In genomic region chr16:91963556-91963900, GRCm38 (mm10) we compare ENCODE assay signal across 11 mouse cellular contexts.
A peak's percentile ranks its signal among the peaks of the same experiment; 100 is the strongest.
DNase-seq lines count a peak whose midpoint lies in the region; ATAC-seq and TF ChIP-seq lines count a peak whose summit lies in the region.
"Had no signal": no experiment of that assay in that cellular context is flagged by ENCODE, and none has a peak within 500 bp of the region (broad histone marks: within the 10 kb centered on the region; RNA-seq: fewer than 3 reads in every experiment).

No protein-coding gene starts in this region.

- H3K4me3 ChIP-seq in layer of hippocampus, adult 2 months = no peak overlapping the region
- H3K4me3 ChIP-seq in forebrain, embryonic 15.5 days = no peak overlapping the region
- H3K4me3 ChIP-seq in macrophage (ENCODE audit: inconsistent target) = no peak overlapping the region
- no peak overlapping the region for H3K4me3 ChIP-seq in neural tube, embryonic 14.5 days (ENCODE audit: low read depth, low read length)
- H3K4me3 ChIP-seq: kidney, embryonic 15.5 days; limb, embryonic 15.5 days had no signal

- no peak overlapping the region for H3K9ac ChIP-seq in forebrain, embryonic 15.5 days (replicated peaks)
- no peak overlapping the region for H3K9ac ChIP-seq in neural tube, embryonic 14.5 days (replicated peaks; ENCODE audit: low read depth, low read length)
- H3K9ac ChIP-seq: kidney, embryonic 15.5 days; limb, embryonic 15.5 days had no signal

- H3K27ac ChIP-seq in layer of hippocampus, adult 2 months = peak overlapping the region; percentile 95
- H3K27ac ChIP-seq in forebrain, embryonic 15.5 days (replicated peaks) = peak overlapping the region; percentile 87
- peak overlapping the region; percentile 85 for H3K27ac ChIP-seq in macrophage
- peak overlapping the region; percentile 93 for H3K27ac ChIP-seq in neural tube, embryonic 14.5 days (ENCODE audit: low read depth, low read length)
- H3K27ac ChIP-seq: limb, embryonic 15.5 days had no signal

- peak overlapping the region; percentile 34 for H3K4me2 ChIP-seq in forebrain, embryonic 15.5 days (replicated peaks)
- 0 out of 2 replicates have a peak overlapping the region, but pooled peaks have one; percentile 34 for H3K4me2 ChIP-seq in neural tube, embryonic 14.5 days (ENCODE audit: low read depth, low read length)
- H3K4me2 ChIP-seq: kidney, embryonic 15.5 days; limb, embryonic 15.5 days had no signal

- peaks cover 27% of the 10 kb centered on the region for H3K4me1 ChIP-seq in forebrain, embryonic 15.5 days
- peaks cover 17% of the 10 kb centered on the region for H3K4me1 ChIP-seq in neural tube, embryonic 14.5 days (ENCODE audit: control insufficient read depth, insufficient read depth, low read length)

- DNase-seq in layer of hippocampus, adult 2 months (ENCODE audit: low spot score in 2 of 2) = no peak
- no peak for DNase-seq in layer of hippocampus, adult 8-10 months (ENCODE audit: low spot score in 2 of 2)
- DNase-seq in right cerebral cortex, postnatal 25 days = no peak
- no peak for DNase-seq in lung, postnatal 36 days
- DNase-seq in frontal cortex, postnatal 14 days (ENCODE audit: low spot score in 2 of 2) = no peak
- DNase-seq: heart, postnatal 36 days had no signal

- no peaks in the 10 kb centered on the region for H3K79me2 ChIP-seq in macrophage (ENCODE audit: inconsistent target)

- H3K36me3 ChIP-seq in forebrain, embryonic 15.5 days = no peaks in the 10 kb centered on the region
- no peaks in the 10 kb centered on the region for H3K36me3 ChIP-seq in macrophage (ENCODE audit: inconsistent target)
- H3K36me3 ChIP-seq in neural tube, embryonic 14.5 days (ENCODE audit: control insufficient read depth, insufficient read depth, low read length) = no peaks in the 10 kb centered on the region
- H3K36me3 ChIP-seq: kidney, embryonic 15.5 days; limb, embryonic 15.5 days had no signal

- no peaks in the 10 kb centered on the region for H3K27me3 ChIP-seq in forebrain, embryonic 15.5 days
- no peaks in the 10 kb centered on the region for H3K27me3 ChIP-seq in neural tube, embryonic 14.5 days (ENCODE audit: control insufficient read depth, insufficient read depth, low read length)
- H3K27me3 ChIP-seq: kidney, embryonic 15.5 days; limb, embryonic 15.5 days had no signal

- no peaks in the 10 kb centered on the region; the same call in 1 of the 2 replicates for H3K9me3 ChIP-seq in forebrain, embryonic 15.5 days
- H3K9me3 ChIP-seq in neural tube, embryonic 14.5 days (ENCODE audit: control insufficient read depth, low read length) = no peaks in the 10 kb centered on the region
- H3K9me3 ChIP-seq: limb, embryonic 15.5 days had no signal

- no peak for TF ChIP-seq CTCF in layer of hippocampus, adult 2 months (conservative IDR thresholded peaks at IDR 0.05)

- no peak for ATAC-seq in forebrain, embryonic 15.5 days (replicated peaks)
- ATAC-seq in neural tube, embryonic 14.5 days (ENCODE audit: low read depth) = no peak; the same call in 1 of the 2 replicates

- whole genome bisulfite sequencing in forebrain, embryonic 15.5 days = 44% methylated on average over 3 of the region's 3 CpGs
- WGBS in macrophage (ENCODE audit: missing documents) = 97% methylated on average over 3 of the region's 3 CpGs
- WGBS in neural tube, embryonic 14.5 days = 31% methylated on average over 3 of the region's 3 CpGs
